Comparison of ENCODE assay signal across 8 mouse cellular contexts in the genomic region with DNA sequence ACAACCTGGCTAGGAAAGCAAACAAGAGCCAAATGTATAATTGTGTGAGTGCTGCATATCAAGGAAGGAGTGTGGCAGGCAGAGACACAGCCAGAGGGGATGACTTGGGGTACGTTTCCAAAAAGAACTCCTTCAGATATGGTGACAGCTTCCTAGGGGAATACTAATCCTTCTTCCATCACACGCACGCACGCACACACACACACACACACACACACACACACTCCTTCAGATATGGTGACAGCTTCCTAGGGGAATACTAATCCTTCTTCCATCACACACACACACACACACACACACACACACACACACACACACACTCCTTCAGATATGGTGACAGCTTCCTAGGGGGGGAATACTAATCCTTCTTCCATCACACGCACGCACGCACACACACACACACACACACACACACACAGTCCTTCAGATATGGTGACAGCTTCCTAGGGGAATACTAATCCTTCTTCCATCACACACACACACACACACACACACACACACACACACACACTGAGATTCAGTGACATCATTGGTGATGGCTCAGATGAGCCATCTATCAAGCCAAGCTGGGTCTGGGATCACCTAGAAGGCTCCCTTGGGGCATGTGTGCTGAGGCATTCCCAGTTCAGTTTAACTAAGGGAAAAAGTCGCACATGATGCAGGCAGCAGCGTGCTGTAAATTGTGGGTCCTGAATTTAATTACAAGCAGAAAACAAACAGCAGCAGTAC.
DNase-seq lines count a peak whose midpoint lies in the region; ATAC-seq and TF ChIP-seq lines count a peak whose summit lies in the region.
"Not testable (repeated sequence)": the region's sequence is repeated elsewhere in the genome, so short reads cannot be mapped to it uniquely, and the experiment has no call there.

No protein-coding gene starts in this region.

- not testable (repeated sequence) for ATAC-seq in forebrain, embryonic 14.5 days; limb, embryonic 14.5 days (ENCODE audit: low FRiP score, low read depth)
- ATAC-seq in hindbrain, embryonic 12.5 days (ENCODE audit: low FRiP score): peak; percentile 63; the same call in 1 of the 2 replicates
- peak; percentile 62 for ATAC-seq in hindbrain, postnatal 0 days
- ATAC-seq in midbrain, embryonic 13.5 days: peak; percentile 71
- peak; percentile 76 for ATAC-seq in neural tube, embryonic 12.5 days (ENCODE audit: low FRiP score, low read depth)
- ATAC-seq in stomach, postnatal 0 days (ENCODE audit: low FRiP score, low TSS enrichment): 0 out of 2 replicates have a peak, but pooled peaks have one; percentile 53

- TF ChIP-seq CTCF in bone marrow macrophage, adult 2 months (IDR thresholded peaks at IDR 0.05; ENCODE audit: low read depth, low read length); hindbrain, postnatal 0 days (IDR thresholded peaks at IDR 0.05; ENCODE audit: low read depth); stomach, postnatal 0 days (IDR thresholded peaks at IDR 0.05; ENCODE audit: low read depth): not testable (repeated sequence)

- not testable (repeated sequence) for TF ChIP-seq EP300 in stomach, postnatal 0 days (optimal IDR thresholded peaks at IDR 0.05)

- H3K9ac ChIP-seq in forebrain, embryonic 14.5 days (ENCODE audit: low read length); hindbrain, embryonic 12.5 days; hindbrain, postnatal 0 days (replicated peaks; ENCODE audit: low read length); limb, embryonic 14.5 days (ENCODE audit: low read depth, low read length, severe bottlenecking); midbrain, embryonic 13.5 days (replicated peaks); neural tube, embryonic 12.5 days; stomach, postnatal 0 days (ENCODE audit: low read length): not testable (repeated sequence)

- peaks cover 26% of the 10 kb centered on the region for H3K4me1 ChIP-seq in bone marrow macrophage, adult 2 months (ENCODE audit: control insufficient read depth, insufficient read depth, low read length)
- H3K4me1 ChIP-seq in forebrain, embryonic 14.5 days (ENCODE audit: control insufficient read depth, insufficient read depth, low read length): peaks cover 11% of the 10 kb centered on the region
- H3K4me1 ChIP-seq in hindbrain, embryonic 12.5 days; hindbrain, postnatal 0 days (ENCODE audit: insufficient read depth, low read length); limb, embryonic 14.5 days (ENCODE audit: control insufficient read depth, insufficient read depth, low read length); midbrain, embryonic 13.5 days (replicated peaks); neural tube, embryonic 12.5 days; stomach, postnatal 0 days (replicated peaks; ENCODE audit: control insufficient read depth, insufficient read depth): not testable (repeated sequence)

- not testable (repeated sequence) for H3K9me3 ChIP-seq in forebrain, embryonic 14.5 days (replicated peaks; ENCODE audit: control insufficient read depth, low read length); hindbrain, embryonic 12.5 days (replicated peaks); hindbrain, postnatal 0 days (ENCODE audit: low read length); limb, embryonic 14.5 days (ENCODE audit: control insufficient read depth, low read length); midbrain, embryonic 13.5 days; neural tube, embryonic 12.5 days; stomach, postnatal 0 days (ENCODE audit: control insufficient read depth, low read length)

- not testable (repeated sequence) for H3K36me3 ChIP-seq in forebrain, embryonic 14.5 days (ENCODE audit: control insufficient read depth, insufficient read depth, low read length); hindbrain, embryonic 12.5 days; hindbrain, postnatal 0 days (ENCODE audit: insufficient read depth, low read length); limb, embryonic 14.5 days (ENCODE audit: control insufficient read depth, insufficient read depth, low read length); midbrain, embryonic 13.5 days; neural tube, embryonic 12.5 days; stomach, postnatal 0 days (ENCODE audit: control insufficient read depth, insufficient read depth, low read length)

- not testable (repeated sequence) for TF ChIP-seq POLR2A in bone marrow macrophage, adult 2 months (IDR thresholded peaks at IDR 0.05; ENCODE audit: borderline replicate concordance, low read depth, low read length); limb, embryonic 14.5 days (IDR thresholded peaks at IDR 0.05; ENCODE audit: borderline replicate concordance, extremely low read depth, insufficient read depth, insufficient read length)

- not testable (repeated sequence) for H3K27me3 ChIP-seq in forebrain, embryonic 14.5 days (replicated peaks; ENCODE audit: control insufficient read depth, insufficient read depth, low read length); hindbrain, embryonic 12.5 days; hindbrain, postnatal 0 days (ENCODE audit: insufficient read depth, low read length); limb, embryonic 14.5 days (ENCODE audit: control insufficient read depth, insufficient read depth, low read length); midbrain, embryonic 13.5 days; neural tube, embryonic 12.5 days (replicated peaks); stomach, postnatal 0 days (ENCODE audit: control insufficient read depth, insufficient read depth, low read length)

- 83% methylated on average over 9 of the region's 9 CpGs for WGBS in forebrain, embryonic 14.5 days
- 78% methylated on average over 8 of the region's 9 CpGs for WGBS in hindbrain, embryonic 12.5 days
- WGBS in hindbrain, postnatal 0 days: 67% methylated on average over 9 of the region's 9 CpGs
- 58% methylated on average over 9 of the region's 9 CpGs for WGBS in limb, embryonic 14.5 days
- WGBS in midbrain, embryonic 13.5 days: 57% methylated on average over 9 of the region's 9 CpGs
- 65% methylated on average over 8 of the region's 9 CpGs for WGBS in neural tube, embryonic 12.5 days
- 73% methylated on average over 9 of the region's 9 CpGs for WGBS in stomach, postnatal 0 days

- DNase-seq in forebrain, embryonic 14.5 days (ENCODE audit: low spot score); stomach, postnatal 0 days (ENCODE audit: low spot score): not testable (repeated sequence)
- peak; percentile 6 for DNase-seq in hindbrain, postnatal 0 days (ENCODE audit: low spot score)
- DNase-seq in limb, embryonic 14.5 days (ENCODE audit: low spot score): peak; percentile 5

- peak overlapping the region; percentile 18; the same call in 1 of the 2 replicates for H3K27ac ChIP-seq in bone marrow macrophage, adult 2 months (ENCODE audit: insufficient read depth, low read depth, low read length)
- H3K27ac ChIP-seq in forebrain, embryonic 14.5 days (ENCODE audit: low read depth, low read length): 0 out of 2 replicates have a peak overlapping the region, but pooled peaks have one; percentile 21
- not testable (repeated sequence) for H3K27ac ChIP-seq in hindbrain, embryonic 12.5 days; hindbrain, postnatal 0 days; limb, embryonic 14.5 days (replicated peaks; ENCODE audit: low read depth, low read length); neural tube, embryonic 12.5 days; stomach, postnatal 0 days (replicated peaks)
- 0 out of 2 replicates have a peak overlapping the region, but pooled peaks have one; percentile 36 for H3K27ac ChIP-seq in midbrain, embryonic 13.5 days

- H3K4me2 ChIP-seq in forebrain, embryonic 14.5 days (ENCODE audit: low read length); hindbrain, embryonic 12.5 days (replicated peaks); hindbrain, postnatal 0 days (ENCODE audit: low read depth, low read length); limb, embryonic 14.5 days (replicated peaks; ENCODE audit: low read depth, low read length, severe bottlenecking); midbrain, embryonic 13.5 days (replicated peaks); neural tube, embryonic 12.5 days (replicated peaks); stomach, postnatal 0 days (replicated peaks; ENCODE audit: low read depth): not testable (repeated sequence)

- not testable (repeated sequence) for H3K4me3 ChIP-seq in bone marrow macrophage, adult 2 months (ENCODE audit: insufficient read depth, low read length); forebrain, embryonic 14.5 days (ENCODE audit: low read depth, low read length); hindbrain, embryonic 12.5 days; hindbrain, postnatal 0 days (ENCODE audit: low read length); limb, embryonic 14.5 days (replicated peaks; ENCODE audit: low read length); midbrain, embryonic 13.5 days (replicated peaks); neural tube, embryonic 12.5 days; stomach, postnatal 0 days (ENCODE audit: low read depth, low read length)
